23 mouse cellular contexts compared by ENCODE assay signal in the genomic region with DNA sequence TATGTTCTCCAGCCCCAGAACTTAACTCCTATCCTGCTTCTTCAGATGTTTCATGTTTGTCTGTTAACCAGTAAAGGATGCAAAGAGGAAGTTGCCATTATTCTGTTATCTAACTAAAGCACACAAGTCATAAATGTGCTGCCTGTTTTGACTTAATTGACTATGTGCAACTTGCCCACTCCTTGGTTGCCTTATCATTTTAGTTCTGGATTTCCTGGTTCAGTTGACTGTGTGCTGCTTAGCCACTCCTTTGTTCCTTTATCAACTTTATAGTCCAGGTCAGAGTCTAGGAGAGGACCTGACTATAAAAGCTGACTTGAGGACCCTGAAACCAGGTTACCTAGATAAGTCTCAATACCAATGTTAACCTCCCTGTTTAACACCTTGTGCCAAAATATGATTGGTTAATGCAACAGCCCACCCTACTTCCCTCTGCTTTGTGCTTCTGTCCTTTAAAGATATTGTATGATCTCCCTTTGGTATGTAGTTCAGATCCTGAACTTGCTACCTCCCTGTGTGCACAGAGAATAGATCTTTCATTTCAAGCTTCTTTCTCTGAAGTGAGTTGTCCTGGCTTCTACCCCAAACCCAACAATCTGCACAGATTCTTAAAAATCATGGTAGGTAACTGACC.
DNase-seq lines count a peak whose midpoint lies in the region; ATAC-seq and TF ChIP-seq lines count a peak whose summit lies in the region.
"Had no signal": no experiment of that assay in that cellular context is flagged by ENCODE, and none has a peak within 500 bp of the region (broad histone marks: within the 10 kb centered on the region; RNA-seq: fewer than 3 reads in every experiment).

No protein-coding gene starts in this region.

- no peak overlapping the region for H3K4me3 ChIP-seq in liver, embryonic 14.5 days (ENCODE audit: insufficient read depth in 1 of 2, low read depth in 2 of 2, low read length in 2 of 2)
- no peak overlapping the region for H3K4me3 ChIP-seq in intestine, embryonic 16.5 days (ENCODE audit: low read length)
- no peak overlapping the region for H3K4me3 ChIP-seq in small intestine, adult 2 months (ENCODE audit: low read depth, low read length)
- H3K4me3 ChIP-seq in lung, adult 2 months (replicated peaks; ENCODE audit: extremely low read depth, low read depth, low read length) = no peak overlapping the region
- H3K4me3 ChIP-seq: embryonic facial prominence, embryonic 13.5 days; erythroblast, embryonic 14.5 days; forebrain, embryonic 13.5 days; heart, embryonic 10.5 days; limb, embryonic 15.5 days; midbrain, embryonic 10.5 days had no signal

- no peaks in the 10 kb centered on the region for H3K36me3 ChIP-seq in liver, embryonic 14.5 days (replicated peaks; ENCODE audit: control insufficient read depth, insufficient read depth, low read depth)
- no peaks in the 10 kb centered on the region for H3K36me3 ChIP-seq in intestine, embryonic 16.5 days (ENCODE audit: control insufficient read depth, insufficient read depth, low read length)
- H3K36me3 ChIP-seq in small intestine, adult 2 months (ENCODE audit: control insufficient read depth, insufficient read depth, low read length) = no peaks in the 10 kb centered on the region
- H3K36me3 ChIP-seq: embryonic facial prominence, embryonic 13.5 days; heart, embryonic 10.5 days; limb, embryonic 15.5 days; midbrain, embryonic 10.5 days had no signal

- no peak for DNase-seq in liver, embryonic 14.5 days (ENCODE audit: low read depth in 3 of 3, low spot score in 3 of 3)
- DNase-seq in liver = no peak
- no peak for DNase-seq in c-Kit-positive CD71-positive TER-119-positive erythroid progenitor cells, embryonic 14.5 days (ENCODE audit: low spot score)
- DNase-seq in lung, adult 2 months = no peak
- DNase-seq in heart, postnatal 4 days = no peak
- DNase-seq: adrenal gland, postnatal 25 days; cerebellum, adult 11-12 months; cerebellum, postnatal 14 days; embryo, embryonic 11 days; kidney, adult 2 months; left cerebral cortex, postnatal 4 days; lung, postnatal 4 days had no signal

- peak; percentile 33; the same call in 1 of the 2 replicates for ATAC-seq in liver, embryonic 14.5 days (ENCODE audit: insufficient read depth)
- ATAC-seq in intestine, embryonic 16.5 days = peak; percentile 99
- ATAC-seq: forebrain, embryonic 13.5 days; hindbrain, postnatal 0 days had no signal

- no peak for TF ChIP-seq CTCF in liver, embryonic 14.5 days (IDR thresholded peaks at IDR 0.05; ENCODE audit: low read depth)
- no peak for TF ChIP-seq CTCF in small intestine, adult 2 months (IDR thresholded peaks at IDR 0.05; ENCODE audit: extremely low read depth, insufficient read length, insufficient replicate concordance, low read depth, low read length)
- TF ChIP-seq CTCF in lung, adult 2 months (IDR thresholded peaks at IDR 0.05; ENCODE audit: insufficient read depth, low read length) = no peak

- TF ChIP-seq EP300 in liver, embryonic 14.5 days (IDR thresholded peaks at IDR 0.05; ENCODE audit: low read depth) = no peak

- no peaks in the 10 kb centered on the region for H3K27me3 ChIP-seq in liver, embryonic 14.5 days (ENCODE audit: control insufficient read depth, insufficient read depth, low read length)
- no peaks in the 10 kb centered on the region for H3K27me3 ChIP-seq in intestine, embryonic 16.5 days (replicated peaks; ENCODE audit: control insufficient read depth, insufficient read depth, low read length)
- H3K27me3 ChIP-seq in small intestine, adult 2 months (ENCODE audit: control insufficient read depth, insufficient read depth, low read length) = no peaks in the 10 kb centered on the region
- H3K27me3 ChIP-seq: CH12.LX; embryonic facial prominence, embryonic 13.5 days; forebrain, embryonic 13.5 days; limb, embryonic 15.5 days had no signal

- TF ChIP-seq POLR2A in small intestine, adult 2 months (IDR thresholded peaks at IDR 0.05; ENCODE audit: low read depth, low read length) = no peak
- no peak for TF ChIP-seq POLR2A in lung, adult 2 months (IDR thresholded peaks at IDR 0.05; ENCODE audit: borderline replicate concordance, extremely low read depth, low read depth, low read length)

- H3K9me3 ChIP-seq in liver, embryonic 14.5 days (ENCODE audit: control insufficient read depth, low read length) = no peaks in the 10 kb centered on the region
- H3K9me3 ChIP-seq in intestine, embryonic 16.5 days (ENCODE audit: control insufficient read depth, low read length) = no peaks in the 10 kb centered on the region
- H3K9me3 ChIP-seq: embryonic facial prominence, embryonic 13.5 days; forebrain, embryonic 13.5 days; heart, embryonic 10.5 days; limb, embryonic 15.5 days; midbrain, embryonic 10.5 days had no signal

- no peak overlapping the region for H3K27ac ChIP-seq in liver, embryonic 14.5 days
- peak overlapping the region; percentile 3 for H3K27ac ChIP-seq in intestine, embryonic 16.5 days (ENCODE audit: low read length)
- peak overlapping the region; percentile 67; the same call in 1 of the 2 replicates for H3K27ac ChIP-seq in small intestine, adult 2 months (ENCODE audit: insufficient read depth, low read depth, low read length)
- H3K27ac ChIP-seq: embryonic facial prominence, embryonic 13.5 days; forebrain, embryonic 13.5 days; heart, embryonic 10.5 days; hindbrain, postnatal 0 days; kidney, postnatal 0 days; limb, embryonic 15.5 days; midbrain, embryonic 10.5 days had no signal

- no peak overlapping the region for H3K4me2 ChIP-seq in liver, embryonic 14.5 days (ENCODE audit: low read depth)
- H3K4me2 ChIP-seq in intestine, embryonic 16.5 days (ENCODE audit: low read depth, low read length) = no peak overlapping the region
- H3K4me2 ChIP-seq: embryonic facial prominence, embryonic 13.5 days; forebrain, embryonic 13.5 days; limb, embryonic 15.5 days had no signal

- H3K4me1 ChIP-seq in liver, embryonic 14.5 days (replicated peaks; ENCODE audit: control insufficient read depth in 2 of 2, insufficient read depth in 2 of 2, low read length in 1 of 2) = no peaks in the 10 kb centered on the region
- no peaks in the 10 kb centered on the region for H3K4me1 ChIP-seq in intestine, embryonic 16.5 days (ENCODE audit: control insufficient read depth, insufficient read depth, low read length)
- peaks cover 5% of the 10 kb centered on the region; the same call in 1 of the 2 replicates for H3K4me1 ChIP-seq in small intestine, adult 2 months (ENCODE audit: control insufficient read depth, insufficient read depth, insufficient read length, low read length)
- no peaks in the 10 kb centered on the region for H3K4me1 ChIP-seq in lung, adult 2 months (ENCODE audit: control insufficient read depth, insufficient read depth, low read length)
- H3K4me1 ChIP-seq: embryonic facial prominence, embryonic 13.5 days; forebrain, embryonic 13.5 days; heart, embryonic 10.5 days; limb, embryonic 15.5 days; midbrain, embryonic 10.5 days had no signal

- H3K9ac ChIP-seq in liver, embryonic 14.5 days (replicated peaks) = no peak overlapping the region
- no peak overlapping the region for H3K9ac ChIP-seq in intestine, embryonic 16.5 days (ENCODE audit: low read depth, low read length)
- H3K9ac ChIP-seq: embryonic facial prominence, embryonic 13.5 days; forebrain, embryonic 13.5 days; limb, embryonic 15.5 days had no signal
